Mouse (Mus musculus): ENCODE results near the gene Gm21244. TPM values are rescaled to one million over a fixed set of nuclear protein-coding genes. Genes with fewer than 3 reads are reported as not detected.
"Not testable (repeated sequence)": the region's sequence is repeated elsewhere in the genome, so short reads cannot be mapped to it uniquely, and the experiment has no call there.

The Gm21244 gene
- not detected in 2 replicates for polyA plus RNA-seq (2014; fragmentation: Nextera tagmentation; extraction: Ambion mirVana)

- not testable (repeated sequence) for ATAC-seq (ENCODE audit: low FRiP score); H3K4me2 ChIP-seq; H3K36me3 ChIP-seq (ENCODE audit: control insufficient read depth, insufficient read depth, low read length); H3K9me3 ChIP-seq (ENCODE audit: control insufficient read depth, low read length); H3K4me1 ChIP-seq (ENCODE audit: control insufficient read depth, insufficient read depth, low read length); DNase-seq (ENCODE audit: low spot score, missing footprints); H3K9ac ChIP-seq (ENCODE audit: low read length); H3K4me3 ChIP-seq (ENCODE audit: low read depth, low read length); H3K27me3 ChIP-seq (ENCODE audit: control insufficient read depth, insufficient read depth, low read length); H3K27ac ChIP-seq (ENCODE audit: low read depth, low read length)
- WGBS: no CpG with 5 or more reads among the region's 3 CpGs
These were observed at the start of gene Gm21244 for GRCm38 (mm10) chrY:7169193-7169592. Gm21244 (minus strand) TSS chrY:7169293.

Other genes with a start within 250 kb of the Gm21244 start
- not detected in 2 replicates for gene Gm28998, start 84.5 kb upstream of the Gm21244 start, polyA plus RNA-seq (2014; fragmentation: Nextera tagmentation; extraction: Ambion mirVana)
- gene Gm21788, start 235.7 kb upstream of the Gm21244 start, polyA plus RNA-seq (2014; fragmentation: Nextera tagmentation; extraction: Ambion mirVana): not detected in 2 replicates

All from midbrain, embryonic 11.5 days (tissue).